Comparison of ENCODE assay signal across 27 mouse cellular contexts in the genomic region with DNA sequence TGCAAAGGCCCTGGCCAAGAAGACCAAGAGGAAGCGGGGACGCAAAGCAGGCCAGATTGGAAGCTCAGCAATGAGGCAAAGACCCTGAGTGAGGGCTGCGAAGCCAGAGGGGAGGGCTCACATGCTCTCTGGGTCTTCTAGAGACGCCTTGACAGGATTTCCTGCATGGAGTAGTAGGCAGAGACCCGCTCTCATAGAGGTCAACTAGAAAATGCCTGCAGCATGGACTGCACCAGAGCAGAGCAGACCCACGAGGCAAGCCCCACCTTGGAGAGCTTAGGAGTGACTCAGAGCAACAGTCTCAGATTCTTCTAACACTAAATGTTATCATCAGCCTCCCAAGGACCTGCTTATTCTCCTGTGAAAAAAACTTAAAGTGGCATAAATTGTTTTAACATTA. TPM values are rescaled to one million over a fixed set of nuclear protein-coding genes. Genes with fewer than 3 reads are reported as not detected.
DNase-seq lines count a peak whose midpoint lies in the region; ATAC-seq lines count a peak whose summit lies in the region.
"Had no signal": no experiment of that assay in that cellular context is flagged by ENCODE, and none has a peak within 500 bp of the region (broad histone marks: within the 10 kb centered on the region; RNA-seq: fewer than 3 reads in every experiment).

No protein-coding gene starts in this region.

- H3K9me3 ChIP-seq in embryonic facial prominence, embryonic 13.5 days: no peaks in the 10 kb centered on the region
- H3K9me3 ChIP-seq in embryonic facial prominence, embryonic 10.5 days: no peaks in the 10 kb centered on the region
- H3K9me3 ChIP-seq in heart, embryonic 16.5 days (replicated peaks; ENCODE audit: control insufficient read depth, low read length): no peaks in the 10 kb centered on the region
- H3K9me3 ChIP-seq in neural tube, embryonic 14.5 days (ENCODE audit: control insufficient read depth, low read length): no peaks in the 10 kb centered on the region
- H3K9me3 ChIP-seq: embryonic facial prominence, embryonic 12.5 days; forebrain, embryonic 13.5 days; G1E; heart, embryonic 10.5 days; heart, embryonic 13.5 days; hindbrain, embryonic 15.5 days had no signal

- H3K36me3 ChIP-seq in embryonic facial prominence, embryonic 13.5 days: no peaks in the 10 kb centered on the region
- H3K36me3 ChIP-seq in embryonic facial prominence, embryonic 10.5 days (replicated peaks): peaks cover 9% of the 10 kb centered on the region; the same call in 1 of the 2 replicates
- H3K36me3 ChIP-seq in heart, embryonic 16.5 days (ENCODE audit: control insufficient read depth, insufficient read depth): no peaks in the 10 kb centered on the region
- H3K36me3 ChIP-seq in neural tube, embryonic 14.5 days (ENCODE audit: control insufficient read depth, insufficient read depth, low read length): no peaks in the 10 kb centered on the region
- H3K36me3 ChIP-seq: embryonic facial prominence, embryonic 12.5 days; heart, embryonic 10.5 days; heart, embryonic 13.5 days; hindbrain, embryonic 15.5 days had no signal

- no peak for DNase-seq in embryonic facial prominence, embryonic 10.5 days (ENCODE audit: low spot score)
- DNase-seq in heart, adult 18-20 months: no peak
- DNase-seq in neural tube, embryonic 10.5 days (ENCODE audit: extremely low spot score, low spot score): no peak
- DNase-seq: adrenal gland, postnatal 25 days; B cell, adult 2 months; cerebellum, adult 11-12 months; cerebellum, adult 8-10 months; cerebellum, postnatal 36 days; embryo, embryonic 11 days; forebrain, postnatal 0 days; gastrocnemius, adult 2 months; gastrocnemius, postnatal 14 days; heart, adult 2 months; kidney, adult 2 months had no signal

- no peak overlapping the region for H3K4me3 ChIP-seq in embryonic facial prominence, embryonic 13.5 days
- H3K4me3 ChIP-seq in embryonic facial prominence, embryonic 10.5 days: no peak overlapping the region
- H3K4me3 ChIP-seq in heart, embryonic 16.5 days (ENCODE audit: low read length): no peak overlapping the region
- no peak overlapping the region for H3K4me3 ChIP-seq in neural tube, embryonic 14.5 days (ENCODE audit: low read depth, low read length)
- H3K4me3 ChIP-seq: embryonic facial prominence, embryonic 12.5 days; erythroblast, embryonic 14.5 days; forebrain, embryonic 13.5 days; gastrocnemius, adult 2 months; heart, adult 2 months; heart, embryonic 10.5 days; heart, embryonic 13.5 days; hindbrain, embryonic 15.5 days had no signal

- ATAC-seq in embryonic facial prominence, embryonic 13.5 days (ENCODE audit: insufficient number of reproducible peaks, insufficient read depth, low FRiP score, low TSS enrichment, low read depth): no peak
- ATAC-seq in heart, embryonic 16.5 days (replicated peaks; ENCODE audit: extremely low read depth, insufficient read depth, low FRiP score): no peak
- no peak for ATAC-seq in neural tube, embryonic 14.5 days (ENCODE audit: low read depth)
- ATAC-seq: forebrain, embryonic 13.5 days; forebrain, postnatal 0 days; intestine, postnatal 0 days; Patski had no signal

- H3K27ac ChIP-seq in embryonic facial prominence, embryonic 13.5 days: no peak overlapping the region
- no peak overlapping the region for H3K27ac ChIP-seq in embryonic facial prominence, embryonic 10.5 days (replicated peaks)
- H3K27ac ChIP-seq in heart, embryonic 16.5 days (ENCODE audit: low read length): peak overlapping the region; percentile 20; the same call in 1 of the 2 replicates
- H3K27ac ChIP-seq in neural tube, embryonic 14.5 days (ENCODE audit: low read depth, low read length): 0 out of 2 replicates have a peak overlapping the region, but pooled peaks have one; percentile 44
- H3K27ac ChIP-seq: embryonic facial prominence, embryonic 12.5 days; forebrain, embryonic 13.5 days; gastrocnemius, adult 2 months; heart, adult 2 months; heart, embryonic 10.5 days; heart, embryonic 13.5 days; hindbrain, embryonic 15.5 days had no signal

- no peaks in the 10 kb centered on the region for H3K27me3 ChIP-seq in embryonic facial prominence, embryonic 13.5 days
- H3K27me3 ChIP-seq in embryonic facial prominence, embryonic 10.5 days (replicated peaks; ENCODE audit: low read depth, poor library complexity, severe bottlenecking): no peaks in the 10 kb centered on the region
- no peaks in the 10 kb centered on the region for H3K27me3 ChIP-seq in heart, embryonic 16.5 days (ENCODE audit: control insufficient read depth, insufficient read depth, low read length)
- no peaks in the 10 kb centered on the region for H3K27me3 ChIP-seq in neural tube, embryonic 14.5 days (ENCODE audit: control insufficient read depth, insufficient read depth, low read length)
- H3K27me3 ChIP-seq: CH12.LX; embryonic facial prominence, embryonic 12.5 days; forebrain, embryonic 13.5 days; heart, embryonic 13.5 days; hindbrain, embryonic 15.5 days; Patski had no signal

- peaks cover 44% of the 10 kb centered on the region for H3K4me1 ChIP-seq in embryonic facial prominence, embryonic 13.5 days
- H3K4me1 ChIP-seq in embryonic facial prominence, embryonic 10.5 days: peaks cover 52% of the 10 kb centered on the region
- H3K4me1 ChIP-seq in heart, embryonic 16.5 days (ENCODE audit: control insufficient read depth, insufficient read depth, low read length): peaks cover 40% of the 10 kb centered on the region
- peaks cover 41% of the 10 kb centered on the region for H3K4me1 ChIP-seq in neural tube, embryonic 14.5 days (ENCODE audit: control insufficient read depth, insufficient read depth, low read length)

- no peak overlapping the region for H3K4me2 ChIP-seq in embryonic facial prominence, embryonic 13.5 days
- no peak overlapping the region for H3K4me2 ChIP-seq in heart, embryonic 16.5 days (ENCODE audit: low read depth, low read length)
- no peak overlapping the region for H3K4me2 ChIP-seq in neural tube, embryonic 14.5 days (ENCODE audit: low read depth, low read length)
- H3K4me2 ChIP-seq: embryonic facial prominence, embryonic 12.5 days; forebrain, embryonic 13.5 days; heart, embryonic 13.5 days; hindbrain, embryonic 15.5 days had no signal

- 0 out of 2 replicates have a peak overlapping the region, but pooled peaks have one; percentile 21 for H3K9ac ChIP-seq in embryonic facial prominence, embryonic 13.5 days
- H3K9ac ChIP-seq in heart, embryonic 16.5 days (ENCODE audit: low read length): no peak overlapping the region
- no peak overlapping the region for H3K9ac ChIP-seq in neural tube, embryonic 14.5 days (replicated peaks; ENCODE audit: low read depth, low read length)
- H3K9ac ChIP-seq: embryonic facial prominence, embryonic 12.5 days; forebrain, embryonic 13.5 days; forebrain, postnatal 0 days; heart, embryonic 13.5 days; hindbrain, embryonic 15.5 days had no signal

- WGBS in embryonic facial prominence, embryonic 13.5 days: 73% methylated on average over 6 of the region's 6 CpGs
- WGBS in embryonic facial prominence, embryonic 10.5 days: 85% methylated on average over 6 of the region's 6 CpGs
- 78% methylated on average over 6 of the region's 6 CpGs for WGBS in heart, embryonic 16.5 days
- WGBS in neural tube, embryonic 14.5 days: 95% methylated on average over 6 of the region's 6 CpGs

RNA-seq across cellular contexts. Expression of gene Hdac4, which starts 20.2 kb away (rescaled TPM):
- 34.6 and 34.7 TPM in 2 replicates for polyA plus RNA-seq in embryonic facial prominence, embryonic 13.5 days (2015; fragmentation: Nextera tagmentation; extraction: Ambion mirVana)
- 20.8 and 21.6 TPM in 2 replicates for polyA plus RNA-seq in embryonic facial prominence, embryonic 10.5 days (2016; fragmentation: Nextera tagmentation; extraction: Ambion mirVana)
- 13.1 and 18.1 TPM in 2 replicates for polyA plus RNA-seq in heart, embryonic 16.5 days (2015; fragmentation: Nextera tagmentation; extraction: Ambion mirVana)
- 10 to 100 TPM; 35.2 to 42.7 TPM for total RNA-seq in heart, adult 18-20 months (2021)
- 35.3 and 38.0 TPM in 2 replicates for polyA plus RNA-seq in neural tube, embryonic 14.5 days (2014; fragmentation: Nextera tagmentation; extraction: Ambion mirVana)

Comparison
In these comparisons a context has a peak if more than half of its experiments do, and no peak if none do; other contexts are left out.
1. H3K27ac ChIP-seq: peak in heart, embryonic 16.5 days (single experiment) and neural tube, embryonic 14.5 days (single experiment); none in embryonic facial prominence, embryonic 13.5 days (single experiment) and embryonic facial prominence, embryonic 10.5 days (single experiment).